Mouse (Mus musculus): ENCODE results near the gene Slc39a1. TPM values are rescaled to one million over a fixed set of nuclear protein-coding genes. Genes with fewer than 3 reads are reported as not detected.

The Slc39a1 gene
- polyA plus RNA-seq, 1 experiment from 2014 or later, result 62.5 TPM

Other genes with a start within 250 kb of the Slc39a1 start
- gene Hax1, start 249.4 kb upstream of the Slc39a1 start, polyA plus RNA-seq (2016; fragmentation: Nextera tagmentation; extraction: Ambion mirVana), result 181 and 189 TPM in 2 replicates
- 219 and 222 TPM in 2 replicates for gene 4933434E20Rik, start 196.5 kb upstream of the Slc39a1 start, polyA plus RNA-seq (2016; fragmentation: Nextera tagmentation; extraction: Ambion mirVana)
- gene Ubap2l, start 195.5 kb upstream of the Slc39a1 start, polyA plus RNA-seq (2016; fragmentation: Nextera tagmentation; extraction: Ambion mirVana), result 199 and 208 TPM in 2 replicates
- gene Tpm3, start 175.5 kb upstream of the Slc39a1 start, polyA plus RNA-seq (2016; fragmentation: Nextera tagmentation; extraction: Ambion mirVana), result 541 and 592 TPM in 2 replicates
- 0.50 and 0.56 TPM in 2 replicates for gene Nup210l, start 144.0 kb upstream of the Slc39a1 start, polyA plus RNA-seq (2016; fragmentation: Nextera tagmentation; extraction: Ambion mirVana)
- 1,066 and 1,137 TPM in 2 replicates for gene Rps27, start 34.5 kb upstream of the Slc39a1 start, polyA plus RNA-seq (2016; fragmentation: Nextera tagmentation; extraction: Ambion mirVana)
- 25.5 and 27.8 TPM in 2 replicates for gene Rab13, start 34.5 kb upstream of the Slc39a1 start, polyA plus RNA-seq (2016; fragmentation: Nextera tagmentation; extraction: Ambion mirVana)
- 91.4 and 95.7 TPM in 2 replicates for gene Jtb, start 16.6 kb upstream of the Slc39a1 start, polyA plus RNA-seq (2016; fragmentation: Nextera tagmentation; extraction: Ambion mirVana)
- gene Creb3l4, start 4.7 kb upstream of the Slc39a1 start, polyA plus RNA-seq (2016; fragmentation: Nextera tagmentation; extraction: Ambion mirVana), result 4.2 and 4.3 TPM in 2 replicates
- 20.8 and 28.4 TPM in 2 replicates for gene Crtc2, start 6.0 kb downstream of the Slc39a1 start, polyA plus RNA-seq (2016; fragmentation: Nextera tagmentation; extraction: Ambion mirVana)
- gene Dennd4b, start 17.0 kb downstream of the Slc39a1 start, polyA plus RNA-seq (2016; fragmentation: Nextera tagmentation; extraction: Ambion mirVana), result 5.7 and 7.1 TPM in 2 replicates
- gene Gatad2b, start 45.0 kb downstream of the Slc39a1 start, polyA plus RNA-seq (2016; fragmentation: Nextera tagmentation; extraction: Ambion mirVana), result 15.3 and 17.9 TPM in 2 replicates
- 28.5 and 29.1 TPM in 2 replicates for gene Slc27a3, start 141.8 kb downstream of the Slc39a1 start, polyA plus RNA-seq (2016; fragmentation: Nextera tagmentation; extraction: Ambion mirVana)
- gene Ints3, start 185.4 kb downstream of the Slc39a1 start, polyA plus RNA-seq (2016; fragmentation: Nextera tagmentation; extraction: Ambion mirVana), result 37.6 and 39.7 TPM in 2 replicates
- gene Npr1, start 217.7 kb downstream of the Slc39a1 start, polyA plus RNA-seq (2016; fragmentation: Nextera tagmentation; extraction: Ambion mirVana), result 3.0 TPM in 2 replicates
- 315 and 340 TPM in 2 replicates for gene Ilf2, start 228.0 kb downstream of the Slc39a1 start, polyA plus RNA-seq (2016; fragmentation: Nextera tagmentation; extraction: Ambion mirVana)
- gene Snapin, start 242.9 kb downstream of the Slc39a1 start, polyA plus RNA-seq (2016; fragmentation: Nextera tagmentation; extraction: Ambion mirVana), result 60.9 and 69.1 TPM in 2 replicates

Data from hindbrain, embryonic 10.5 days (tissue).